Mouse (Mus musculus) adrenal gland, postnatal 36 days (tissue): Measurements from ENCODE around the gene Snx1. TPM values are rescaled to one million over a fixed set of nuclear protein-coding genes. Genes with fewer than 3 reads are reported as not detected.

Experiments
- DNase-seq, 2 experiments: peaks; one replicate each; pipeline ENCODE4 v3.0.0; 2021; ENCODE audit warnings: mixed read lengths in 1 of 2
- total RNA-seq, 2 experiments: library from RNA; stranded (reverse); gene quantifications; 2 replicates each; pipeline ENCODE4 v1.2.3; 2021

Gene Snx1
- total RNA-seq, 2 experiments from 2014 or later: 118 to 119 TPM

- DNase-seq: no peak
Observed at GRCm38 (mm10) chr9:66127884-66128283, 1.5 kb upstream of the Snx1 start.

- peak; percentile 42 to 50 for DNase-seq
Observed at GRCm38 (mm10) chr9:66127193-66127546, 783 bp upstream of the Snx1 start.

- DNase-seq: no peak
Observed at GRCm38 (mm10) chr9:66125543-66126455, 588 bp downstream of the Snx1 start.

- DNase-seq: peak; percentile 98 to 99
Observed at GRCm38 (mm10) chr9:66124681-66125542, 1.5 kb downstream of the Snx1 start.

- DNase-seq: peak; percentile 43 to 49
Observed at GRCm38 (mm10) chr9:66124111-66124531, 2.3 kb downstream of the Snx1 start.

DNA sequence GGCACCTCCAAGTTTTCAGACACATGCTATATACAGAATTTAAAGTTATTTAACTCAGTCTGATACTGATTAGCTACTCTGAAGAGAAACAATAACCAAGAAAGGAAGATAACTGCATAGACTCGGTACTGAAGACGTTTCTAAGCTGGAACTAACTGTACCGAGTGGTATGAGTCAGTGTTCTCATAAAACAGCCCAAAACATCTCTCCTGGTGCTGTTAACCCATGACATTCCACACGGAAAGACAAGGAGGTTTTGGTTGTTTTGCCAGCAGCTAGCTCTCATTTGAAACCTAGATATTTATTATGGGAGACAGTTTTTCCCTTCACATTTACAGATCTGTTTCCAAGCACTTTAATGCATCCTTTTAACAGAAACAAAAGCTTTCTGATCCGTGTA is 2.7 kb downstream of the Snx1 start:
- no peak for DNase-seq

- DNase-seq: no peak
Observed at GRCm38 (mm10) chr9:66121421-66121820, 5.0 kb downstream of the Snx1 start.

DNA sequence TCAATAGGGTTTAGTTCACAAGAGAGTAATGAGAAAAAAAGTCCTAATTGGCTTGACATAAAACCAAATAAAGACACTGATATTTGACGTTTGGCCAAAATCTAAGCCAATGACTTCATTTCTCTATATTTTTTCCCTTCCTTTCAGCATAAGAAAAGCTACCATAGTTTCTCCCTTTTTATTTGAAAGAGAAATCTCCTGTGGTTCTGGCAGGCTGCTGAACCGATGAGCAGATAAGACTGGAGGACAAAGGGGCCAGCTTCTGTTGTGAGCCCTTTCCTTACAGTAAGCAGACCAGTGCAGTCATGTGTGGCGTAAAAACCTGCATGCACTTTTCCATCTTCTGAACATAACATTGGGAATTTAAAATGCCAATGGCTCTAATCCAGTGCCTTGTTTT is 5.4 kb downstream of the Snx1 start:
- no peak for DNase-seq

GRCm38 (mm10) chr9:66120106-66120505 is 6.3 kb downstream of the Snx1 start:
- DNase-seq: no peak

- DNase-seq: no peak
Observed at GRCm38 (mm10) chr9:66119498-66119897, 6.9 kb downstream of the Snx1 start.

GRCm38 (mm10) chr9:66116890-66117289 is 9.5 kb downstream of the Snx1 start:
- peak; percentile 67 to 68 for DNase-seq

DNA sequence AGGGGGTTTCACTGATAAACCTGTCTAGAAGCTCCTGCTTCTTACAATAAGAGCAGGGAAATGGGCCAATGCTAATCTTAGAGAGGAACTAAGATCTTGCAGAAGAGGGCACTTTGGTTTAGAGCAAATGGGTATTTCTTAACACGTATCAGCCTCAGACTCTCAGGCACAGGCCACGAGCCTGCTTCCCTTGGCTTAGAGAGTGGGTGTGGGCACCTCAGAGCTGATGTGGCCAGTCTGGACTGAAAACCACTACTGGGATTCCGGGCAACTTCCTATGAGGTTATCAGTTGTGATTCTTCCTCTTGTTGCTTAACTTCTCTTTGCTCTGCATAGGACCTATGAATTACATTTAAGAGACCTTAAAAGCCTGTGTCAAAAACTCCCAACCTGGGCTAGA is 12.0 kb downstream of the Snx1 start:
- no peak for DNase-seq

GRCm38 (mm10) chr9:66110611-66111379 is 15.6 kb downstream of the Snx1 start:
- no peak for DNase-seq

GRCm38 (mm10) chr9:66110126-66110525 is 16.3 kb downstream of the Snx1 start:
- DNase-seq: no peak

GRCm38 (mm10) chr9:66109574-66109973 is 16.8 kb downstream of the Snx1 start:
- DNase-seq: no peak

- no peak for DNase-seq
Observed at GRCm38 (mm10) chr9:66105168-66105567, 21.2 kb downstream of the Snx1 start.

GRCm38 (mm10) chr9:66104601-66105000 is 21.8 kb downstream of the Snx1 start:
- no peak for DNase-seq

DNA sequence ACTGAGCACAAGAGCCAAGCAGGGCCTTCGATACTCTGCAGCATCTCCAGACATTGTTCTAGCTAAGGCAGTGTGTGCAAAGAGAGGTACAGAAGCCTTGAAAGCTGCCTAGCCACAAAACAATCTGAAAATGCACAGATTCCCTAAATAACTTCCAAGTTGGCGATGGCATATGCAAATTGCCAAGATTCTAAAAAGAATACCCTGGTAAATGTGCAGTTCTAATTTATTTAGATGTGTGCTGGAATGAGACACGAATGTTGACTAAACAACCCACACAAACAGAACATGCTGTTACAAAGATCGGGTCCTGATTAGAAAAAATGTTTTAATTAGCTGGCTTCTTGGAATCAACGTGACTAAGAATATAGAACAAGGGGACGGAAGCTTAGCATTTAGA is 23.7 kb downstream of the Snx1 start:
- DNase-seq: no peak

- DNase-seq: no peak
Observed at GRCm38 (mm10) chr9:66101577-66101976, 24.8 kb downstream of the Snx1 start.

DNA sequence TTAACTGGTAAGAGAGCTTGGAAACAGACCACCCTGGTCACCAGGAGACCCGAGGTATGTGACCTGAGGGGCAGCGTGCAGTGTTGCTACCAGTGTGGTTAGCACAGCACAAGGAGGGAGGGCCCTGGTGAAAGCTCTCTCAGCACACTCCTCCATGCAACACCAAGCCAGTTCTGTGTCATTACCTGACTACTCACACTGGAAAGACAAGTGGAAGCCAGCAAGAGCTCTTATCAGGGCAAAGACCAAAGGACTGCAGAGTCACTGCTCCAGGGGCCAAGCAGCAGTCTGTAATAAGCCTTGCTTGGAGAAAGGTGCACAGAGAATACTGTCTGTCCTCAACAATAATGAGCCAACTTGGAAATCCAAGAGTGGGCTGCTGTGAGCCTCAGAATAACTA is 33.7 kb downstream of the Snx1 start:
- no peak for DNase-seq

- peak; percentile 35 to 37 for DNase-seq
Observed at GRCm38 (mm10) chr9:66091327-66092231, 34.8 kb downstream of the Snx1 start.
